Mouse (Mus musculus) Patski (cell line): ENCODE results near the gene Rgl1. TPM values are rescaled to one million over a fixed set of nuclear protein-coding genes. Genes with fewer than 3 reads are reported as not detected.

Experiments
- ATAC-seq: fragments of 100-300 bp; one replicate; pipeline ENCODE4 v1.8.0; 2021
- CTCF ChIA-PET: fragments of 350-600 bp; sonication (Branson Sonifier 250); formaldehyde crosslinking; loops from one replicate; lab custom pipeline; 2022; ENCODE audit warnings: inconsistent platforms; lab: Charles Lee
- POLR2A ChIA-PET: fragments of 350-600 bp; sonication (Branson Sonifier 250); formaldehyde crosslinking; loops from one replicate; lab custom pipeline; 2022; ENCODE audit warnings: antibody characterized with exemption, inconsistent platforms; lab: Charles Lee
- DNase-seq: peaks from one replicate; pipeline ENCODE4 v3.0.0-alpha.2; 2011; ENCODE audit warnings: low read depth, low spot score
- H3K27me3 ChIP-seq: fragments of 371-371 bp; one replicate; pipeline ENCODE4 v1.5.1; 2021
- CTCF ChIP-seq: fragments of 100-300 bp; IDR thresholded peaks from one replicate; pipeline ENCODE4 v1.5.1; 2021
- in situ Hi-C: fragments of 300-500 bp; cut with MboI; formaldehyde crosslinking; loops from 3 replicates; pipeline ENCODE4 v1.11.1; 2018; ENCODE audit warnings: low pct_unique_long_range_greater_than_20kb, mixed read lengths
- polyA plus RNA-seq: library from polyadenylated mRNA; unstranded; gene quantifications from one replicate; pipeline ENCODE4 v1.2.3, GENCODE M21; 2021

Rgl1 gene
- polyA plus RNA-seq, 1 experiment from 2014 or later: 51.6 TPM

- ATAC-seq (no peak), DNase-seq (peak; percentile 17)
- TF ChIP-seq CTCF: no peak
- ChIA-PET CTCF (no interaction called here), POLR2A (interaction anchor here (0.6 kb wide), 1 partner anchor 23 kb away, joined by 3 read pairs; no protein-coding TSS in a partner anchor)
- in situ Hi-C loops: no loop called here
- no peaks in the 10 kb centered on the region for H3K27me3 ChIP-seq
These were observed 268.6 kb downstream of the Rgl1 start for GRCm38 (mm10) chr1:152497581-152497980.

DNA sequence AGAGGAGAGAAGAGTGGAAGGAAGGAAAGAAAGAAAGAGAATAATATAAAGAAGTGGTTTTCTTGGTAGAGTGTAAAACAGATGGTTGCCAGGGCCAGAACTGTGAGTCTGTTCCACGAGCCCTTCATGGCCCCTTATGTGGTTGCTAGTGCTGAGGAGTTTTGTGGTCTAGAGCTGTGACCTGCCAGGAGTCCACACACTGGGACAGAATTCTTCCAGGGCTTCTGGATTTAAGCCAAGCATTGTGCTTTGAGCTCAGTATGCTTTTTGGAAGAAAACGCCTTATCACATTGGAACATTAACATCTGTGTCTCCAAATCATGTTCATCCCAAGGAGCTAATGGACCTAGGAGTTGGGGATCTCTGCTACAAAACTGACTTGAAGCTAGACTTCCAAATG, 269.3 kb downstream of the Rgl1 start:
- TF ChIP-seq CTCF: no peak
- in situ Hi-C loops: no loop called here
- DNase-seq: no peak
- CTCF ChIA-PET: no interaction called here
- POLR2A ChIA-PET: interaction anchor here (0.6 kb wide), 1 partner anchor 22 kb away, joined by 3 read pairs; no protein-coding TSS in a partner anchor
- no peaks in the 10 kb centered on the region for H3K27me3 ChIP-seq
- no peak for ATAC-seq

DNA sequence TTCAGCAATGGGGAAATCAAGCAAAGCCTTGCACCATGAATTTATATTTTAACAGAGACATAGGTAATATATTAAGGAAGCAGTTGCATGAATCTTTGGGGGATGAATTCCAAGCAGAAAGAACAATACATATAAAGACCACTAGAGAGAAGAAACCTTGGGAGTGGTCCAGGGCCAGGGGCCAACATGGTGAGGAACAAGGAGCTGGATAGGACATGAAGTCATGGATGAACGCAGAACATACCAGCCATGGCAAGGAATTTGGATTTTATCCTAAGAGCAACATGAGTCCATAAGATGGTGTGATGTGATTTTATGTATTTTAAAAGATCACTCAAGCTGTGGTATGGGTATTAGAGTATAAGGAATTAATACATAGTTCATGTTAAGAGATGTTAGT, 273.9 kb downstream of the Rgl1 start:
- no peak for ATAC-seq
- ChIA-PET POLR2A (no interaction called here), CTCF (no interaction called here)
- no peak for DNase-seq
- no peak for TF ChIP-seq CTCF
- in situ Hi-C loops: no loop called here
- no peaks in the 10 kb centered on the region for H3K27me3 ChIP-seq

GRCm38 (mm10) chr1:152490842-152491241, 275.3 kb downstream of the Rgl1 start:
- ChIA-PET CTCF (no interaction called here), POLR2A (no interaction called here)
- TF ChIP-seq CTCF: no peak
- DNase-seq (no peak), ATAC-seq (no peak)
- H3K27me3 ChIP-seq: no peaks in the 10 kb centered on the region
- in situ Hi-C loops: no loop called here

DNA sequence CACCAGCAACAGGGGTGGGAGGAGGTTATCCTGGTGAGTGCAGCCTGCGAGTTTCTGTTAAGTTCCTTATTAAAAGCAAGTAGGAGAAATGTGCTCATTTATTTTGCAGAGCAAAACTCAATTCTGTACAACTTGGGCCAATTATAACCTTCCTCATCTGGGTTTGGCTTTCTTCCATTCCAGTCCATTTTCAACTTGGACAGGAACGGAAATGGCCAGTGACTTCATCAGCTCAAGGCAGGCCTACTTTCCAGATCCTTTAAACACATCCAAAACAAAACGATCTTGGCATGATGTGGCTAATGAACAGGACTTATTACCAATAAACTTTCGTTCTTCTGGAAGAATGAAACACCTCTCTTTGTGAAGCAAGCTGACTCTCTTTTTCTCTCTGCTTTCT, 290.0 kb downstream of the Rgl1 start:
- peaks cover 19% of the 10 kb centered on the region for H3K27me3 ChIP-seq
- TF ChIP-seq CTCF: no peak
- ChIA-PET CTCF (no interaction called here), POLR2A (no interaction called here)
- no peak for ATAC-seq
- DNase-seq: no peak
- in situ Hi-C loops: no loop called here

DNA sequence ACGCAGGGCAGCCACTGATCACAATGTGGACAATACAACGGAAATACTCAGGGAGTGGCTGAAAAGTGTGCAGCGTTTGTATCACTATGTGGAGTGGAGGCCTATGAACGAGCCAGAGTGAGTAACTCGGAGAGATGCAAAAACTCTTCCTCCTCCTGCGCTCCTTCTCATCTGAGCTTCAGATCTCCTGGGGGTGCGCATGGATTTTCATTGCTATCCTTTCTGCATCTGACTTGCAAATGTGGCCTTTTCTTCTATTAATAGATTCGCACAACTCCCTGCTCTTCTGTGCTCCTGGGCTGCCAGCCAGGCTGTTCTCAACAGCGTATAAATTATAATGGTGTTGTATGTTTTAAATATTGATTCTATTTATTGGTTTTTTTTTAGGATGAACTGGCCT, 297.7 kb downstream of the Rgl1 start:
- ATAC-seq: no peak
- POLR2A ChIA-PET: interaction anchor here (0.8 kb wide), 1 partner anchor 474 kb away, joined by 5 read pairs; no protein-coding TSS in a partner anchor
- in situ Hi-C loops: no loop called here
- no peak for DNase-seq
- no peak for TF ChIP-seq CTCF
- CTCF ChIA-PET: no interaction called here
- peaks cover 19% of the 10 kb centered on the region for H3K27me3 ChIP-seq

Other genes with a start within 250 kb of the Rgl1 start
- not detected for gene Apobec4, start 15.8 kb downstream of the Rgl1 start, polyA plus RNA-seq
- 127 TPM for gene Arpc5, start 191 bp upstream of the Rgl1 start, polyA plus RNA-seq
- 0.18 TPM for gene Ncf2, start 33.8 kb upstream of the Rgl1 start, polyA plus RNA-seq
- gene Smg7, start 136.3 kb upstream of the Rgl1 start, polyA plus RNA-seq: 44.0 TPM
- gene Nmnat2, start 188.6 kb upstream of the Rgl1 start, polyA plus RNA-seq: 0.14 TPM